Mouse (Mus musculus) midbrain, postnatal 0 days (tissue): ENCODE measurements around the gene Phc2. TPM values are rescaled to one million over a fixed set of nuclear protein-coding genes. Genes with fewer than 3 reads are reported as not detected.

Source experiments
- ATAC-seq: fragments of 200-750 bp; cut with Nextera tagmentation; 2 replicates; pipeline ENCODE4 v1.8.0; 2017; ENCODE audit warnings: moderate number of reproducible peaks, mild to moderate bottlenecking, moderate TSS enrichment, moderate library complexity; ENCODE audit not compliant: low FRiP score
- DNase-seq: peaks from one replicate; pipeline ENCODE4 v3.0.0-alpha.2; 2015; ENCODE audit warnings: low spot score
- H3K27ac ChIP-seq: fragments of 300-500 bp; sonication (generic); 2 replicates; pipeline ENCODE4 v1.5.1; 2014; ENCODE audit warnings: low read depth, mild to moderate bottlenecking, low read length, mixed read lengths
- H3K27me3 ChIP-seq: fragments of 300-500 bp; sonication (generic); 2 replicates; pipeline ENCODE4 v1.6.1; 2014; ENCODE audit warnings: low read length, control low read depth, mixed read lengths; ENCODE audit not compliant: insufficient read depth
- H3K36me3 ChIP-seq: fragments of 300-500 bp; sonication (generic); 2 replicates; pipeline ENCODE4 v1.6.1; 2014; ENCODE audit warnings: low read length, control low read depth, mixed read lengths; ENCODE audit not compliant: insufficient read depth
- H3K4me1 ChIP-seq: fragments of 300-500 bp; sonication (generic); 2 replicates; pipeline ENCODE4 v1.6.1; 2014; ENCODE audit warnings: mild to moderate bottlenecking, control low read depth, antibody characterized with exemption, low read length, mixed read lengths; ENCODE audit not compliant: insufficient read depth
- H3K4me2 ChIP-seq: fragments of 300-500 bp; sonication (generic); 2 replicates; pipeline ENCODE4 v1.6.1; 2014; ENCODE audit warnings: low read depth, mild to moderate bottlenecking, low read length, mixed read lengths; ENCODE audit not compliant: poor library complexity, severe bottlenecking
- H3K4me3 ChIP-seq: fragments of 300-500 bp; sonication (generic); 2 replicates; pipeline ENCODE4 v1.5.1; 2014; ENCODE audit warnings: low read depth, mild to moderate bottlenecking, low read length, moderate library complexity
- H3K9ac ChIP-seq: fragments of 300-500 bp; sonication (generic); replicated peaks from 2 replicates; pipeline ENCODE4 v1.6.1; 2014; ENCODE audit warnings: mild to moderate bottlenecking, low read length, moderate library complexity, mixed read lengths; ENCODE audit not compliant: poor library complexity, severe bottlenecking
- H3K9me3 ChIP-seq: fragments of 300-500 bp; sonication (generic); 2 replicates; pipeline ENCODE4 v1.6.1; 2016; ENCODE audit warnings: low read length, control low read depth
- CTCF ChIP-seq: IDR thresholded peaks from 2 replicates; pipeline ENCODE4 v1.5.1; 2016; ENCODE audit warnings: antibody characterized with exemption, mild to moderate bottlenecking
- WGBS: fragments of 180-500 bp; shearing (Covaris S2); extraction: QIAGEN DNeasy Blood & Tissue Kit; methylation state at CpG from one replicate; pipeline ENCODE4 v1.1.7; 2014; 5-methylcytosine and 5-hydroxymethylcytosine counted together
- polyA plus RNA-seq: library from polyadenylated mRNA; unstranded; fragments of >200 nt; fragmentation: Nextera tagmentation; extraction: Ambion mirVana; gene quantifications from 2 replicates; pipeline ENCODE4 v1.2.1, GENCODE M21; 2015
- total RNA-seq: library from RNA; depleted of rRNA; stranded (reverse); fragments of >200 nt; gene quantifications from 2 replicates; pipeline ENCODE4 v1.2.3, GENCODE M21; 2014

Gene Phc2
- total and polyA plus RNA-seq, 2 experiments from 2014 or later = 34.8 to 64.3 TPM

DNA sequence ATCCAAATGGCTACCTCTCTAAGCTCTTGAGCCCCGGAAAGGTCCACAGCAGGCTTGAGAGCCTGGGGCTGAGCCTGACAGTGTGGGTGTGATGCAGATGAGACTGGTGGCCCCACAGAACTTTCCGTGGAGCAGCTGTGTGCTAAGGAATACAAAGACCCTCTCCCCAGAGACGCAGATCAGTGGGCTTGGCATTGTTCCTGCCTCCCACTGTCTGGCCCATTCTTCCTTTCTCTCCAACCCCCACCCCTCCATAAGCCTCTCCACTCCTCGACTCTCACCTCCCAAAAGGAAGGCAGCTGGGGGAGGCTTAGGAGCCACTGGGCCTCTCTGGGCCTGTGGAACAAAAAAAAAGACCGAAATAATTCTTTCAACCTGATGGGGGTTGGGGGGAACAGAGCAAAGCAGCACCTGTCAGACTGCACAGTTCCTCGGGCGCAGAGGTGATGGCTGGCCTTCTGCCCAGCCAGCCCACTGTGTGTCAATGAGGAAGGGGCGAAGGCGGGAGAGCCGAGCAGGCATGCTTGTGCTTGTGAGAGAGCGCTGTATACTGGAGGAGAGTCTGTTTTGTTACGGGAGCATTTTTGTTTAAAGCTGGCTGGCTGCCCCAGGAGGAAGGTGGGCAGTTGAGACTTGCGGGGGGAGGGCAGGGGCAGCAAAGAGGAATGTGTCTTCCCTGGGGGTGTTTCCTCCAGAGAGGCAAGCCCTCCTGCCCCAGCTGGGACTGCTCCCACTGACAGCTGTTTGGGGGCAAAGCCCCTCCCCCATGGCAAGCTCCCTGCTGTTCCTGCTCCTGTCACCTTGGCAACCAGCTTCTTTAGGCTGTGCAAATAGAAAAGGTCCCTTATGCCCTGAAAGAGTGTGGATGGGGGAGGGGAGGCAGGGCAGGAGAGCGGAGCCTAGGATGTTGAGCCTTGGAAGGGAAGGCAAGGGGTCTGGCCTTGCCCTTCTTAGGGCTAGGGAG is 61.0 kb downstream of the Phc2 start:
- Histone ChIP-seq H3K9ac (0 out of 2 replicates have a peak overlapping the region, but pooled peaks have one; percentile 29), H3K9me3 (no peaks in the 10 kb centered on the region), H3K4me2 (peak overlapping the region; percentile 21), H3K27ac (peak overlapping the region; percentile 90), H3K27me3 (no peaks in the 10 kb centered on the region), H3K4me3 (no peak overlapping the region), H3K36me3 (peaks cover 2% of the 10 kb centered on the region; the same call in 1 of the 2 replicates), H3K4me1 (peaks cover 30% of the 10 kb centered on the region)
- no peak for TF ChIP-seq CTCF
- ATAC-seq (peak; percentile 70), DNase-seq (peak; percentile 81)
- WGBS = 8% methylated on average over 14 of the region's 14 CpGs

DNA sequence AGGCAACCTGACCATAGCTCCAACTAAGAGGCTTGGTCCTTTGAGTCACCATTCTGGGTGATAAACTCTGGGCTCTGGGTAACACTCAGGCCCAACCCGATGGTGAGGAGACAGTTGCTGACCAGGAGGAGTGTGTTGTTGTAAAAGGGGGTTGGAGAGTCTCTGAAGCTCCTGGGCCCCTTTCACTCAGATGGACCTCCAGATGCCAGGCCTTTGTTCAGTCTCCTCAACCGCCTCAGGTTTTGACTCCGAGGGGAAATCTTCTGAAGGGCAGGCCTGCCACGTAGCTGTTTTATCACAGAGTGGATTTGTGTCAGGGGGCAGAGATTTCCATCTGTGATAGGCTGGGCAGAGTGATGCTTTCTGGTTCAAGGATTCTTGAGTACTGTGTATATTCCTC is 61.8 kb downstream of the Phc2 start:
- peak overlapping the region; percentile 21 for H3K4me2 ChIP-seq
- 0 out of 2 replicates have a peak overlapping the region, but pooled peaks have one; percentile 24 for H3K9ac ChIP-seq
- no peak for TF ChIP-seq CTCF
- 8% methylated on average over 4 of the region's 4 CpGs for WGBS
- no peaks in the 10 kb centered on the region for H3K9me3 ChIP-seq
- no peak for DNase-seq
- H3K27me3 ChIP-seq = no peaks in the 10 kb centered on the region
- H3K27ac ChIP-seq = peak overlapping the region; percentile 90
- H3K36me3 ChIP-seq = peaks cover 2% of the 10 kb centered on the region; the same call in 1 of the 2 replicates
- no peak overlapping the region for H3K4me3 ChIP-seq
- peaks cover 27% of the 10 kb centered on the region for H3K4me1 ChIP-seq
- ATAC-seq = no peak

DNA sequence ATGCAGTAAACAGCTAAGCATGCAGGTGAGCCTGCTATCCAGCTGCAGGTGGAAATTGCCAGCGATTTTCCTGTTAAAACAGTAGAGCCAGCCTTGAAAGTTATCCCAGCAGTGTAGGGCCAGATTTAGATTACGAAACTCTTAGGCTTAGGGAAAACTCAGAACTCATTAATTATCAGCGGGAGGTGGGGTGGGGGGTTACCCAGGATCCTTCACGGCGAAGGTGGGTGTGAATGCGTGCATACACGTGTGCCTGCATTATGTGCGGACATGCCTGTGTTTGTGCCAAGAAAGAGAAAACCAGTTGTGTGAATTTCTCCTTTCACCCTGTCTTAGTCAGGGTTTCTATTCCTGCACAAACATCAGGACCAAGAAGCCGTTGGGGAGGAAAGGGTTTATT is 62.2 kb downstream of the Phc2 start:
- TF ChIP-seq CTCF = no peak
- no peak overlapping the region for H3K4me3 ChIP-seq
- no peaks in the 10 kb centered on the region for H3K27me3 ChIP-seq
- no peak overlapping the region for H3K4me2 ChIP-seq
- 27% methylated on average over 9 of the region's 9 CpGs for WGBS
- DNase-seq = no peak
- H3K9ac ChIP-seq = no peak overlapping the region
- no peak for ATAC-seq
- no peaks in the 10 kb centered on the region for H3K9me3 ChIP-seq
- peaks cover 27% of the 10 kb centered on the region for H3K4me1 ChIP-seq
- peak overlapping the region; percentile 90 for H3K27ac ChIP-seq
- H3K36me3 ChIP-seq = peaks cover 2% of the 10 kb centered on the region; the same call in 1 of the 2 replicates

DNA sequence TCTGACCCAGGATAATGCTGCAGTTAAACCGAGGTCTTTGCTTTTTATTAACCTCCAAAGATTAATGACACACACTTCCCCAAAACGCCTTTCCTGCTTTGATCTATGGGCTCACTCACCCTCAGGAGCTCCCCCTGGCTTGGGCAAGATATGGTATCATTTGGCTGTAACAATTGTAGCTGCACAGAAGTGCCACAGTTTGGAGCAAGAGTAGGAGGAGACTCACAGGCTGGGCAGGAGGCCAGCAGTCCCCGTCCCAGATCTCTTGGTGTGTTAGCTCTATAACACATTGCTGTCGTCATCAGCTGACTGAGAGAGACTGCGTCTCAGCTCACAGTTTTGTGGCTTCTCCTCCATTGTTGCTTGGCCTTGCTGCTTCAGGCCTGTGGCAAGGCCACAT is 65.6 kb downstream of the Phc2 start:
- ATAC-seq (no peak), DNase-seq (peak; percentile 84)
- 26% methylated on average over 5 of the region's 5 CpGs for WGBS
- no peak overlapping the region for H3K4me2 ChIP-seq
- no peak overlapping the region for H3K9ac ChIP-seq
- 0 out of 2 replicates have a peak overlapping the region, but pooled peaks have one; percentile 13 for H3K27ac ChIP-seq
- H3K36me3 ChIP-seq = peaks cover 3% of the 10 kb centered on the region; the same call in 1 of the 2 replicates
- H3K4me1 ChIP-seq = peaks cover 25% of the 10 kb centered on the region
- peak; percentile 36 for TF ChIP-seq CTCF
- no peaks in the 10 kb centered on the region for H3K9me3 ChIP-seq
- no peaks in the 10 kb centered on the region for H3K27me3 ChIP-seq
- H3K4me3 ChIP-seq = no peak overlapping the region

DNA sequence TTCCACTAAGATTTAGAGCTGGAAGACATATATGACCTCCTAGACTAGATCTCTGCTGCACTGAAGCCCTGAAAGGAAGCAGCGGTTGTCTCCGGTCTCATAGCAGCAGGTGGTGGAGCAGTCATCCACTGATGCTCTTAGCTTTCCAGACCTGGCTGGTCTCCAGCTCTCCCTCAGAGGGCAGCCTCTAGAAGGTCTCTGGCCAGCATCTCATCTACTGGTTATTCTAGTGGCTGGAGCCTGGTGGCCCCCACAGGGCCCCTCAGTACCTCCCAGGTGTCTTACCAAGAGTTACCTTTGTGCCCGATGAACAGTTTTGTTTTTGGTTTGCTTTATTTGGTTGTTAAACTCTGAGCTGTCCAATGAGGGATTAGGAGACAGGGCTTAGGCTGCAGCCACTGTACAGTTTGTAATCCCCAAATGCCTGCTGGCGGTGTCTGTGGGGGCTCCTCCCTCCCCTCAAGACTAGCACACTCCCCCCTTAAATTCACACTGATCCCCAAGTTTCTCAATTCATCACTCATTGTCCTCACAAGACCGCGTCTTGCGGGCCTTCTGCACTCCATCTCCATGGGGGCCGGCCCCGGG is 66.7 kb downstream of the Phc2 start:
- no peak overlapping the region for H3K27ac ChIP-seq

More for the DNA sequence above, 66.7 kb downstream of the Phc2 start:
- Histone ChIP-seq H3K36me3 (peaks cover 3% of the 10 kb centered on the region; the same call in 1 of the 2 replicates), H3K4me2 (no peak overlapping the region), H3K9me3 (no peaks in the 10 kb centered on the region), H3K9ac (no peak overlapping the region; the same call in 1 of the 2 replicates), H3K4me1 (peaks cover 14% of the 10 kb centered on the region), H3K4me3 (no peak overlapping the region), H3K27me3 (no peaks in the 10 kb centered on the region)
- WGBS = 41% methylated on average over 9 of the region's 9 CpGs
- DNase-seq (peak; percentile 70), ATAC-seq (no peak)
- no peak for TF ChIP-seq CTCF
